Mouse (Mus musculus) midbrain, embryonic 10.5 days (tissue): ENCODE data around the gene Dusp8. TPM values are rescaled to one million over a fixed set of nuclear protein-coding genes. Genes with fewer than 3 reads are reported as not detected.

Experiments used
- DNase-seq: peaks from one replicate; pipeline ENCODE4 v3.0.0-alpha.2; 2017; ENCODE audit warnings: low spot score
- H3K27ac ChIP-seq: fragments of 300-500 bp; sonication (generic); replicated peaks from 2 replicates; pipeline ENCODE4 v1.5.1; 2016; ENCODE audit warnings: mild to moderate bottlenecking
- H3K27me3 ChIP-seq: fragments of 300-500 bp; sonication (generic); 2 replicates; pipeline ENCODE4 v1.6.1; 2016; ENCODE audit warnings: low read depth, mild to moderate bottlenecking; ENCODE audit not compliant: poor library complexity, severe bottlenecking
- H3K36me3 ChIP-seq: fragments of 300-500 bp; sonication (generic); 2 replicates; pipeline ENCODE4 v1.6.1; 2016; ENCODE audit warnings: mild to moderate bottlenecking, moderate library complexity
- H3K4me1 ChIP-seq: fragments of 300-500 bp; sonication (generic); 2 replicates; pipeline ENCODE4 v1.6.1; 2016
- H3K4me3 ChIP-seq: fragments of 300-500 bp; sonication (generic); 2 replicates; pipeline ENCODE4 v1.5.1; 2016; ENCODE audit warnings: mild to moderate bottlenecking, moderate library complexity
- H3K9me3 ChIP-seq: fragments of 300-500 bp; sonication (generic); replicated peaks from 2 replicates; pipeline ENCODE4 v1.6.1; 2016; ENCODE audit warnings: mild to moderate bottlenecking
- WGBS: fragments of 180-500 bp; shearing (Covaris S2); methylation state at CpG from one replicate; pipeline ENCODE4 v1.1.7; 2016; 5-methylcytosine and 5-hydroxymethylcytosine counted together
- polyA plus RNA-seq: library from polyadenylated mRNA; unstranded; fragments of >200 nt; fragmentation: Nextera tagmentation; extraction: Ambion mirVana; gene quantifications from 2 replicates; pipeline ENCODE4 v1.2.1, GENCODE M21; 2016

Dusp8 gene
- polyA plus RNA-seq, 1 experiment from 2014 or later: 6.4 TPM

DNA sequence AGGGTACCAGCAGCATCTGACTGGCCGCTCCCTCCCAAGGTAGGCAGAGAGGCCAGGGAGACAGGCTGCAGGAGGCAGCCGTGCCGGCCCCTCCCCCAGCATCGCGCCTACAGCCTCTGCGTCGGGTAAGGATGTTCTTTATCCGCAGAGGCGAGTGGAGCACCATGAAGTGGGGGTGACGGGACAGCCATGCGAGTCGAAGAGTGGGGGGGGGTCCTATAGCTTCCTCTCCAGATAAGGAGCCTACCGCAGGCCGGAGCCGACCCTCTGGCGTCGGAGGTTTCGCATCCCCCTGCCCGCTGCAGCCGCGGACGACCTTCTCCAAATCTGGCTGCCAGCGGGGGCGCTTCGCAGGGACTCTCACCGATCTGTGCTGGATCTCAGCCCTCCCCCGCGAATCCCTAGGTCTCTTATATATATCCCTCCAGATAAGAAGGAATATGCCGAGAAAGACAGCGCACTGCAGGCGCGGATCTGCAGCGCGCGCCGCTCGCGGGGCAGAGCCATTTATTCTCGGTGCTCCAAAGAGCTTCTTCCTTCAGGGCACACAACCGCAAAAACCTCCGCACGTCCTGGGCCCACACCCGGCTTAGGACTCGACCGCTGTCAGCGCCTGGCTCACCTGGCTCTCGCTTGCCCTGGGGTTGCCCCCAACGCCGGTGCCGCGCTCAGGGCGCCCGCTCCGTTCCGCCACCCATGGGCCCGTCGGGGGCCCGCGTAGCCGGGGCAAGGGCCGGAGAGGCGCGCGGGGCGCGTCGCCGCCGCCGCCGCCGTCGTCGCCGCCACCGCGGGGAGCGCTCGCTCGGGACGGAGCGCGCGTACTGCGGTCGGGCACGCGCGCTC, 1.1 kb downstream of the Dusp8 start:
- Histone ChIP-seq H3K4me3 (peak overlapping the region; percentile 88), H3K9me3 (no peaks in the 10 kb centered on the region), H3K4me1 (peaks cover 65% of the 10 kb centered on the region), H3K27ac (peak overlapping the region; percentile 89), H3K36me3 (no peaks in the 10 kb centered on the region), H3K27me3 (peaks cover 89% of the 10 kb centered on the region)
- DNase-seq: peak; percentile 55
- 1% methylated on average over 80 of the region's 89 CpGs for WGBS

DNA sequence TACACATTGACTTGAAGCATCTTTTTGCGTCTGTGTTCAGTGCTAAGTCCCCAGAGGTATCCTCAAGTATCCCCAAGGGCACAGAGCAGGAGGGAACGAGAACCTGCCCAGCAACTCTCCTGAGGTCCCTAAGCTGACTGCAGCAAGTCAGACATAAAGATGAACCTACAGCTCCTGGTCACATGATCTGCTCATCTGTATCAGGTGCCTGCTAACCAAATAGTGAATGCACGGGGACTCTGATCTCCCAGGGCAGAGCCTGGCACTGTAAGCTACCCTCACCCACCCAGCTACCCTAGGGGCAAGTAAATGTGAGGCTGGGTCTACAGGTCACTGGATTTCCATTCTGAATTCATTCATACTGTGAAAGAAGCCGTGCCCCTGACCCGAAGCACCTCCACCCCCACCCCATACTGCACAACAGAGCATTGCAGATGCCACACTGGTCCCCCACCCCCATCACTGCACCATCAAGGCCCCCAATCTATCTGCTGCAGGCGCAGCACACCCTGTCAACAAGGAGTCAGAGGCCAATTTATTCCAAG, 1.9 kb downstream of the Dusp8 start:
- WGBS: 28% methylated on average over 6 of the region's 6 CpGs
- Histone ChIP-seq H3K27ac (peak overlapping the region; percentile 89), H3K9me3 (no peaks in the 10 kb centered on the region), H3K4me3 (peak overlapping the region; percentile 88), H3K27me3 (peaks cover 91% of the 10 kb centered on the region), H3K36me3 (no peaks in the 10 kb centered on the region), H3K4me1 (peaks cover 73% of the 10 kb centered on the region)
- DNase-seq: no peak

DNA sequence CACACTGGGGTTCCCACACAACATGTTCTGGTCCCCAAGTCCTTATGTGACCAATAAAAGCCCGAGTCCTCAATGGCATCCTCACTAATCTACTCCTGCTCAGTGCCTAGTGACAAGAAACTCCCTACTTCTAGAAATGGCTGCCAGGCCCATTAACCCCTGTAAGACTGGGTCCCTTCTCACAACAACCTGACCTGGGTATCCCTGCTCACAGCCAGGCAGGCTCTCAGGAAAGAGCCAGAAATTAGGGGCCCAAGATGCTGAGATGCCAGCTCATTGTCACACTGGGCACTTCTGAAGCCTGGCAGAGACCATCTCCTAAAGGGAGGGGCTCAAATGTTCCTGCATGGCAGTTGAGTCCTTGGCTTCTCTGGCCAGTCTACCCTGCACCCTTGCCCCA, 2.7 kb downstream of the Dusp8 start:
- H3K36me3 ChIP-seq: peaks cover 4% of the 10 kb centered on the region; the same call in 1 of the 2 replicates
- peaks cover 81% of the 10 kb centered on the region for H3K4me1 ChIP-seq
- H3K27me3 ChIP-seq: peaks cover 95% of the 10 kb centered on the region
- WGBS: 60% methylated on average over 1 of the region's 1 CpGs
- no peak for DNase-seq
- no peaks in the 10 kb centered on the region for H3K9me3 ChIP-seq
- no peak overlapping the region for H3K27ac ChIP-seq
- H3K4me3 ChIP-seq: peak overlapping the region; percentile 88; the same call in 1 of the 2 replicates

DNA sequence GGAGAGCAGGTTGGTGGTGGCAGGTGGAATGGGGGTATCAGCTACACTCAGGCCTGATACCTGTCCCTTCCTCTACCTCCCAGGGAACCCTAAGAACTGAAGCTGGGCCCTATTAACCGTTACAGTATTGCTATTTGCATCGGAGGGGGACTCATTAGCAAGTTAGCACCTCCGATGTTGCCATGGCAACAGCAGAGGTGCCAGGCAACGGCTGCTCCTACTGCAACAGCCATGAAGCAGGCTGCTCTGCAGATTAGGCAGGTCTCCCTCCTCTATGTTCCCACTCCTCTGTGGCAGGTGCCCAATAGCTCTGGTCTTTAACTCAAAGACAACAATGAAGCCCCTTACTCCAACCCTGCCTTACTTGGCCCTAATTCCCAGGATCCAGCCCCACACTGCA, 3.8 kb downstream of the Dusp8 start:
- 8% methylated on average over 4 of the region's 4 CpGs for whole genome bisulfite sequencing
- Histone ChIP-seq H3K36me3 (peaks cover 15% of the 10 kb centered on the region), H3K4me3 (peak overlapping the region; percentile 88; the same call in 1 of the 2 replicates), H3K27me3 (peaks cover 92% of the 10 kb centered on the region), H3K4me1 (peaks cover 86% of the 10 kb centered on the region), H3K27ac (peak overlapping the region; percentile 33), H3K9me3 (no peaks in the 10 kb centered on the region)
- DNase-seq: no peak

DNA sequence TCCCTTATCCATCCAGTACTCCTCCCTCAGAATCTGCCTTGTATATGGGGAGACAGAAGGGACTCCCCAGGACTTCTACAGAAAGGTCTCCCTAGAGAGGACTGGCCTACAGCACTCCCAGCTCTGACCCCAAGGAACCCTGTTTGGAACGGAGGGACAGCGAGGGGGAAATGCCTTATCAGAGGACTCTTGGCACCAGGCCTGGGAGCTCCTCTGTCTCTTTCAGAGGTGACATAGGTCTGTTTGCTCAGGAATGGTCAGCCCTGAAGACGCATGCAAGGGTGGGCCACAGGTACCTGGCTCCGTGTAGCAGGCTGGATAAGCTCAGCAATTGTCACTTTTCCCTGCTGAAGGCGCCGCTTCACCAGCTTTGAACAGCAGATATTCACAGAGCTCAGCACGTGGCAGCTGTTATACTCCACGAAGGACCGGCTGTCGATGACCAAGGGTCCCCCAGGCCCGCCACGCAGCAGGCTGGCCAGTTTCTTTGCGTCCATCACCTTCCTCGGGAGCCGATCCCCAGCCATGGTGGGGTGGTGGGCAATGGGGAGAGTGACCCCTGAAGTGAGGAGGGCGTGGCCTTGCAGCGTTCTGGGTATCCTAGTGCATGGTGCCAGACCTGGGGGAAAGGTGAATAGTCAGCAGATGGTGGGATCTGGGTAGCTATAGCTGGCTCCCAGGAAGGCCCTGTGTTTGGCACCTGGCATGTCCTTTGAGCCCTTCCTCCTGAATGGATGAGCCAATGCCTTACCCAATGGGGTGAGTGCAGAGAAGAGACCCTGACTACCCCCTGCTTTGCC, 5.8 kb downstream of the Dusp8 start:
- H3K36me3 ChIP-seq: peaks cover 34% of the 10 kb centered on the region
- no peak for DNase-seq
- H3K4me1 ChIP-seq: peaks cover 74% of the 10 kb centered on the region

DNA sequence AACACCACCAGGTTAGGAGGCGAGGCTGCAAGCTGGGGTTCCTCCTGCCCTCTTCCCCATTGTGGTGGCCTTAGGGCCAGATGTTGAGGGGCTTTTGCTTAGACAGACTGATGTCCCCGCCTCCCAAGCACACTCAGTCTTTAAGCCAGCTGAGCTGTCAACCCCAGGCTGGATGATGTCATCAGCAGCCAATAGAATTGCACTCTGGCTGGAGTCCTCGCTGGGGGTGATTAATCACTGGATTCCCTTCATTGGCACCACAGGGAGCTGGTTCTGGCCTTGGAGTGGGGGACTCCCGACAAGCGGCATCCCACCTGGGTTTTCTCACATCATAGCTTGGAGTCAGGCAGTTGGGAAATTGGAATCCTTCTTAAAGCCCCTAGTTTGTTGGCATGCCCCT, 6.8 kb downstream of the Dusp8 start:
- H3K4me3 ChIP-seq: peak overlapping the region; percentile 21; the same call in 1 of the 2 replicates

More for the DNA sequence above, 5.8 kb downstream of the Dusp8 start:
- Histone ChIP-seq H3K4me3 (peak overlapping the region; percentile 21; the same call in 1 of the 2 replicates), H3K27me3 (peaks cover 90% of the 10 kb centered on the region), H3K27ac (peak overlapping the region; percentile 76), H3K9me3 (no peaks in the 10 kb centered on the region)
- WGBS: 65% methylated on average over 17 of the region's 17 CpGs

DNA sequence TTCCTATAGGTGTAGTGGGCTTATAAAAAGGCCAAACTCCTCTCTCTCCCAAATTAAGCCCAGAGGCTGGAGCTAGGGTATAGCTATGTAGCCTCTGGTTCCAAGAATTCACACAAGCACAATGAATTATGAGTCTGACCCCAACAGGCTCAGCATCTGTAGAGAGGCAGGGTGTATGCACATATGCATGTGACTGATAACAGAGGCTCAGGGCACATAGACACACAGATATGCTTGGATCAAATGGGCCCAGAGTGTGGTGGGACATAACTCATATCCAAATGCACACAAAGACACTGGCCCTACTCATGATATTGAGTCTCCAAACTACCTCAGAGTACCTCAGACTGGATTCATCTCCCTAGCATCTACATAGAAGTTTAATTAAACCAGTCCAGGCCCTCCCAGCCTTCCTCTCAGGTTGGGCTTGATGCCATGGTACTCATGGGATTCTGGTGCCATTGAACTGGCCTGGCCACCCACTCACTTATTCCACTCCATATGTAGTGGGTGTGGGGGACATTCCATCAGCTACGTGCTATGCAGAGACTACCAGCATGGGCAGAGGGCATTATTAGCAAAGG, 8.5 kb downstream of the Dusp8 start:
- no peaks in the 10 kb centered on the region for H3K9me3 ChIP-seq
- peaks cover 61% of the 10 kb centered on the region for H3K36me3 ChIP-seq
- DNase-seq: no peak
- H3K4me1 ChIP-seq: peaks cover 55% of the 10 kb centered on the region
- no peak overlapping the region for H3K4me3 ChIP-seq
- H3K27ac ChIP-seq: no peak overlapping the region
- H3K27me3 ChIP-seq: peaks cover 90% of the 10 kb centered on the region
- WGBS: 91% methylated on average over 1 of the region's 1 CpGs

More for the DNA sequence above, 6.8 kb downstream of the Dusp8 start:
- Histone ChIP-seq H3K9me3 (no peaks in the 10 kb centered on the region), H3K27ac (peak overlapping the region; percentile 76), H3K27me3 (peaks cover 90% of the 10 kb centered on the region), H3K4me1 (peaks cover 65% of the 10 kb centered on the region), H3K36me3 (peaks cover 44% of the 10 kb centered on the region)
- DNase-seq: peak; percentile 70
- WGBS: 8% methylated on average over 5 of the region's 5 CpGs

DNA sequence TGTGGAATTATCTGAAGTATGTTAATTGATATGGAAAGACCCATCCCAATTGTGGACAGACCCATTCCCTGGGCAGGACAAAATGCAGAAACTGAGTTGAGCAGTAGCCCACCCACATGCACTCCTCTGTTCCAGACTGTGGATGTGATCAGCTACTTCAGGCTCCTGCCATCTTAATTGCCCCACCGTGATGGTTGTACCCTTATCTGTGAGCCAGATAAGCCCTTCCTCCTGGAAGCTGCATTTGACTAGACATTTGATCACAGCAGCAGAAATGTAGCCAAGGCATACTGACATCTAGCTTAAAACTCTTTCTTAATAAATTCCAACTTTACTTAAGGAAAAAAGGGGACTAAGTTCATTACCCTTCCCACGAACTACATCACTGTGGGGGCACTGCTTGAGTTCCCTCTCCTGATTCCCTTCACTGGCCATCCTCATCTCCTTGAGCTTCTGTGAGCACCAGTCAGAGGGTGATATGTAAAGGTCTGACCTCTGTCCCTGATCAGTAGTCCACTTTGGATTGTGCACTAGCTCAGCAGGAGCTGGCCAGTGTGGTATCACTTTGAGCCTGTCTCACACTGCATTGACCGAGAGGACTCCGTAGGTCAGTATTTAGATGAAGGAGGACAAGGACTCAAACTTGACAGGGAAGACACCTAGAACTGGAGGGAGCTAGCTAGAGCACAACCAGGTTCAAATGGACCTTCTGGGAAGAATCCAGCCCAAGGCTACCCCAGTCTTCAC, 9.3 kb downstream of the Dusp8 start:
- DNase-seq: no peak
- Histone ChIP-seq H3K27me3 (peaks cover 90% of the 10 kb centered on the region), H3K27ac (no peak overlapping the region), H3K36me3 (peaks cover 66% of the 10 kb centered on the region), H3K4me3 (no peak overlapping the region), H3K4me1 (peaks cover 51% of the 10 kb centered on the region), H3K9me3 (no peaks in the 10 kb centered on the region)
- WGBS: 83% methylated on average over 4 of the region's 4 CpGs

DNA sequence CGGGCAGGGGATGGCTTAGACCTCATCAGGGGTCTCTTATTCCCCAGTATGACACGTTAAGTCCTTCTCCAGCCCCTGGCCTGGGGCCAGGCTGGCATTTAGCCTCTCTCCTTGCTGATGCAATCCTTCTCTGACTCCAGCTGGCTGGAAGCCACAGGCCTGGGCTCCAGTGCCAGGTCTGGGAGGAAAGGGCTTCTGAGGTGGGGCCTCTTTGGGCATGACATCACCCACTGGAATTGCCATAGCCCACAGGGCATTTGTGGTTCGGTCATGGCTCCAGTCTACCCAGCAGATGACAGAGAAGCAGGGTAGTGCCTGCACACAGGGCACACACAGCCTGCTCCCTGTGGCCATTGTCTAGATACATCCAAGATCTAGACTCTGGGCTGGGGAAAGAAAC, 10.8 kb downstream of the Dusp8 start:
- peaks cover 36% of the 10 kb centered on the region for H3K4me1 ChIP-seq
- H3K36me3 ChIP-seq: peaks cover 66% of the 10 kb centered on the region
- no peaks in the 10 kb centered on the region for H3K9me3 ChIP-seq
- peaks cover 89% of the 10 kb centered on the region for H3K27me3 ChIP-seq
- WGBS: 57% methylated on average over 3 of the region's 3 CpGs
- H3K4me3 ChIP-seq: no peak overlapping the region
- no peak overlapping the region for H3K27ac ChIP-seq
- DNase-seq: no peak

DNA sequence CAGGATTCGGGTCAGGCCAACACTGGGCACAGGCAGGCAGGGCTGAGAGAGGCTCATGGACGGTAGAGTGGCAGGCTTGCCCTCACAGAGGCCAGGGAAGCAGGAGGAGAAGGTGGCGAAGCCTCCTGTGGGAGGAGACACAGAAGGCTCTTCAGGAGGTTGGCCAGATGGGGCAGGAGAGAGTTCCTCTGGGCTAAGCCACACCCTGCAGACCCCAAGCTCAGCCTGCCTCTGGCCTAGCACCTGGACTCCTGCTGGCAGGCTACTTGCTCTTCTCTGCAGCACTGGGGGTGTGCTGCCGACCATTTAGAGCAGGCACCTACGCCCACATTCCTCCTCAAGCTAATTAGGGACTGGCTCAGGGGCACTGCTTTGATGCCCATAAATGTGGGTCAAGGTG, 11.2 kb downstream of the Dusp8 start:
- H3K4me3 ChIP-seq: no peak overlapping the region
- peaks cover 71% of the 10 kb centered on the region for H3K36me3 ChIP-seq
- H3K9me3 ChIP-seq: no peaks in the 10 kb centered on the region
- 23% methylated on average over 5 of the region's 5 CpGs for WGBS
- no peak for DNase-seq
- H3K27ac ChIP-seq: no peak overlapping the region
- peaks cover 89% of the 10 kb centered on the region for H3K27me3 ChIP-seq
- peaks cover 32% of the 10 kb centered on the region for H3K4me1 ChIP-seq

DNA sequence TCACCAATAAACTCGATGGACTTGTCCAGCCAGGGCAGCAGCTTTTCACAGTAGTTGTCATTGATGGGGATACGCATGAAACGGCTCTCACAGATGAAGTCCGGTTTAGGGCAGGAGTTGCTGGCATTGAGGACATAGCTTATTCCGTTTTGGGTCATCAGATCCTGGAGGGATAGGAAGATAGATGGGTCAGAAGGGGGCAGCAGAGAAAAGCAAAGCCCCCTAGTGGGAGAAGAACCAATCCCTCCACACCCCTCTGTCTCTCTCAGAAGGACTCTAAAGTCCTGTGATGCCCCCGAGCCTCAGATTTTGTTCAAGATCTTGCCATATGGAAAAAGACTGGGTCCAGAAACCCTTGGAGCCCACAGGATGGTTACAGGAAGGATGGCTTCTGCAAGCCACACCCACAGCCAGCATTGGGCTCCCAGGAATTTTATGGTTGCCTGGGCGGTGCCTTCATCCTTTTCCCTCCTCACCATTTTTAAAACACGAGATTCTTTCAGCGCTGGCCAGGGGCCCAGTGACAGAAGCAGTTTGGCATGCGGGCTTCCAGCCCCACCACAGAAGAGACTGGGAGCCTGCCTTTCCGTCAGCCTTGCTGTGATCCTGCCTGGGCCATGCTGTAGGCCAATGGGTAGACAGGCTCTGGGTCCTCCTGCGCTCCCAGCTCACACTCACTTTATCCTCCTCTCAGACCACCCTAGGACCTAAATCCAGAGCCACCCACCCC, 11.9 kb downstream of the Dusp8 start:
- 34% methylated on average over 12 of the region's 12 CpGs for WGBS
- H3K4me1 ChIP-seq: peaks cover 26% of the 10 kb centered on the region
- no peaks in the 10 kb centered on the region for H3K9me3 ChIP-seq
- peaks cover 72% of the 10 kb centered on the region for H3K36me3 ChIP-seq
- no peak for DNase-seq
- H3K27me3 ChIP-seq: peaks cover 89% of the 10 kb centered on the region
- H3K4me3 ChIP-seq: no peak overlapping the region
- H3K27ac ChIP-seq: no peak overlapping the region
